Mouse (Mus musculus) C2C12 (cell line): ENCODE data around the gene Zbtb1.

ENCODE experiments used
- CTCF ChIP-seq: IDR thresholded peaks from one replicate; pipeline ENCODE4 v1.5.1; 2011; ENCODE audit not compliant: control insufficient read depth, insufficient read depth, insufficient read length
- MAX ChIP-seq: IDR thresholded peaks from one replicate; pipeline ENCODE4 v1.6.1; 2011; ENCODE audit warnings: mild to moderate bottlenecking, control low read depth
- MYOD1 ChIP-seq: IDR thresholded peaks from one replicate; pipeline ENCODE4 v1.6.1; 2011; ENCODE audit warnings: low read depth; ENCODE audit not compliant: control insufficient read depth, insufficient read length
- USF1 ChIP-seq: IDR thresholded peaks from one replicate; pipeline ENCODE4 v1.6.1; 2011; ENCODE audit warnings: low read depth, mild to moderate bottlenecking, control low read depth, moderate library complexity

- TF ChIP-seq CTCF, result peak; percentile 17
- TF ChIP-seq MAX, result no peak
- no peak for TF ChIP-seq MYOD1
- no peak for TF ChIP-seq USF1
Measured at GRCm38 (mm10) chr12:76345759-76346455, 24.2 kb upstream of the Zbtb1 start.
